Mouse (Mus musculus) E14TG2a.4 (cell line): ENCODE data around the gene Spocd1.

ENCODE experiments used
- H3K27me3 ChIP-seq: 2 replicates; pipeline ENCODE4 v1.6.1; 2014; ENCODE audit warnings: low read length, control low read depth; ENCODE audit not compliant: insufficient read depth
- H3K36me3 ChIP-seq: 2 replicates; pipeline ENCODE4 v1.6.1; 2014; ENCODE audit warnings: low read length, control low read depth; ENCODE audit not compliant: insufficient read depth
- H3K4me1 ChIP-seq: replicated peaks from 2 replicates; pipeline ENCODE4 v1.6.1; 2014; ENCODE audit warnings: low read depth, low read length, control low read depth
- H3K4me3 ChIP-seq: replicated peaks from 2 replicates; pipeline ENCODE4 v1.5.1; 2014; ENCODE audit warnings: mild to moderate bottlenecking, low read length
- H3K9me3 ChIP-seq: 2 replicates; pipeline ENCODE4 v1.6.1; 2014; ENCODE audit warnings: low read length, control low read depth
- CTCF ChIP-seq: conservative IDR thresholded peaks from 2 replicates; pipeline ENCODE4 v1.5.1; 2014; ENCODE audit warnings: low read length
- NANOG ChIP-seq: IDR thresholded peaks from 2 replicates; pipeline ENCODE4 v1.6.1; 2014; ENCODE audit warnings: borderline replicate concordance, low read length, mixed read lengths
- POU5F1 ChIP-seq: IDR thresholded peaks from 2 replicates; pipeline ENCODE4 v1.6.1; 2014; ENCODE audit warnings: low read length, borderline replicate concordance

Spocd1 gene

GRCm38 (mm10) chr4:129915349-129915988 is 13.6 kb upstream of the Spocd1 start:
- no peak for TF ChIP-seq CTCF
- TF ChIP-seq POU5F1, result no peak
- no peaks in the 10 kb centered on the region for H3K9me3 ChIP-seq
- peaks cover 26% of the 10 kb centered on the region for H3K4me1 ChIP-seq
- H3K27me3 ChIP-seq, result peaks cover 7% of the 10 kb centered on the region; the same call in 1 of the 2 replicates
- no peak overlapping the region for H3K4me3 ChIP-seq
- no peaks in the 10 kb centered on the region for H3K36me3 ChIP-seq

GRCm38 (mm10) chr4:129916159-129916558 is 12.9 kb upstream of the Spocd1 start:
- no peaks in the 10 kb centered on the region for H3K9me3 ChIP-seq
- H3K36me3 ChIP-seq, result no peaks in the 10 kb centered on the region
- peaks cover 8% of the 10 kb centered on the region for H3K27me3 ChIP-seq
- no peak overlapping the region for H3K4me3 ChIP-seq
- peaks cover 26% of the 10 kb centered on the region for H3K4me1 ChIP-seq
- TF ChIP-seq NANOG, result no peak
- no peak for TF ChIP-seq POU5F1
- no peak for TF ChIP-seq CTCF

GRCm38 (mm10) chr4:129917016-129917603 is 11.9 kb upstream of the Spocd1 start:
- H3K4me3 ChIP-seq, result no peak overlapping the region
- peaks cover 12% of the 10 kb centered on the region for H3K27me3 ChIP-seq
- TF ChIP-seq NANOG (no peak), CTCF (no peak), POU5F1 (no peak)

DNA sequence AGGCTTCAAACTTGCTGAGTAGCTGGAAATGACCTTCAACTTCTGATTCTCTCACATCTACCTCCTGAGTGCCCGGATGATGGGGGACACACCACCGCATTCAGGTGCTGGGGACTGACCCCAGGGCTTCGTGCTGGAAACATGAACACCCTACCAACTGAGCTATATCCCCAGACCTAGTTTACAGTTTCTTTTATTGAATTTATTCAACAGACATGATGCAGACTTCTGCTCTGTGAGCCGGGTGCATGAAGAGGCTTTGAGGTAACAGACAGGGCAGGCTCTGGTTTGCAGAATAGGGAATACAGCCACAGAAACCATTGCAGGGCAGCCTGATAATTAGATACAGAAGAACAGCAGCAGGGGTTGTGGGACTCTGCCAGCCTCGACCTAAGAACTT is 10.6 kb upstream of the Spocd1 start:
- Histone ChIP-seq H3K4me3 (no peak overlapping the region), H3K27me3 (peaks cover 20% of the 10 kb centered on the region), H3K36me3 (no peaks in the 10 kb centered on the region), H3K9me3 (no peaks in the 10 kb centered on the region), H3K4me1 (peaks cover 25% of the 10 kb centered on the region)
- no peak for TF ChIP-seq NANOG
- TF ChIP-seq CTCF, result no peak
- no peak for TF ChIP-seq POU5F1

More at GRCm38 (mm10) chr4:129917016-129917603, 11.9 kb upstream of the Spocd1 start:
- Histone ChIP-seq H3K9me3 (no peaks in the 10 kb centered on the region), H3K36me3 (no peaks in the 10 kb centered on the region), H3K4me1 (peaks cover 26% of the 10 kb centered on the region)

DNA sequence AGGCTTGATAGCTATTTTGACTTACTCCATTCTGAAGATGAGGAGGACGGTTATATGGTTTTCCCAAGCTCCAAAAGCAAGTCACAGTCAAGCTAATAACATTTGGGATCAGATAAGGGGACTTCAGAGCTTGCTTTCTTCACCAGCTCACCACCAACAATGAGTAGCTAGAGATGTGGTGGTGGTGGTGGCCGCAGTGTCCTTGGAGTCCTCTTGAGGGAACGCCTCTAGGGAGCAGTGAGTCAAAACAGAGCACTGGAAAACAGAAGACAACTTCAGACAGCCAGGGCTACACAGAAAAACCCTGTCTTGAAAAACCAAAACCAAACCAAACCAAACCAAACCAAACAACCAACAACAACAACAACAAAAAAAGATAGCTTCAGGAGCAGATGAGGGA is 10.1 kb upstream of the Spocd1 start:
- TF ChIP-seq POU5F1, result no peak
- no peak for TF ChIP-seq NANOG
- TF ChIP-seq CTCF, result no peak
- H3K4me1 ChIP-seq, result peaks cover 22% of the 10 kb centered on the region
- H3K36me3 ChIP-seq, result no peaks in the 10 kb centered on the region
- no peaks in the 10 kb centered on the region for H3K9me3 ChIP-seq
- peaks cover 20% of the 10 kb centered on the region for H3K27me3 ChIP-seq
- H3K4me3 ChIP-seq, result no peak overlapping the region

DNA sequence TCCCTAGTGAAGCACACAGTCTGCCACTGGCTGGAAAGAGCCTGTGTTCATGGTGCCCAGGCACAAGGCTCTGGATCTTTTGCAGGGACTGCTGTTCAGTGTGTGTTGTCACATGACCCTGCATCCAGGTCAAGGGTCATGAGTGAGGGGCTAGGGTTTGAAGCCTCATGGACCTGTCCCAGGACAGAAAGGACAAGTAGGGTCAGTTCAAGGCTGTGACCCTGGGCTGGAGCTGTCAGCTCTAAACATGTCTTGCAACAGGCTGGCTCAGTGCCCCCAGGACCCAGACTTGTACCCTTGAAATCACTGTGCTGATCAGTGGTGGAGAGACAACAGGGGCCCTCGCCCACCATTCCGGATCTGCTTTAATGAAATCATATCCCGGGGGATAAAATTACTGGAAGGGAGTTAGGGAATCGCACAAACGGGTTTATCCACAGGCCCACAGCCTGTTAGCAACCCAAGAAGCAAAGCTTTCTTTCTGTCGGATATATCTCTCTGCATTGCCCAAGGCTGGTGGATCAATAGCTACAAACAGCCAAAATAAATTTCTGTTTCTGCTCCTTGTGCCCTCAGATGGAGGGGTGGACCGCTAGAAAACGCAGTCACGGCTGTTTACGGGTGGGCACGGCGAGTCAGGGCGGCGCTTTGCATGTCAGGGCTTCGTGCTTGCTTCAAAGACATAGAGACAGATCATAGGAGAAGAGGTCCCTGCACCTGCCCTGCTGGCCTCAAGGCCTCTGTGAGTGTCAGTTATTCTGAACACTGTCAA is 8.3 kb upstream of the Spocd1 start:
- H3K4me1 ChIP-seq, result peaks cover 6% of the 10 kb centered on the region
- H3K4me3 ChIP-seq, result no peak overlapping the region
- H3K36me3 ChIP-seq, result no peaks in the 10 kb centered on the region
- no peaks in the 10 kb centered on the region for H3K9me3 ChIP-seq
- TF ChIP-seq NANOG (no peak), CTCF (no peak), POU5F1 (no peak)
- H3K27me3 ChIP-seq, result peaks cover 32% of the 10 kb centered on the region

DNA sequence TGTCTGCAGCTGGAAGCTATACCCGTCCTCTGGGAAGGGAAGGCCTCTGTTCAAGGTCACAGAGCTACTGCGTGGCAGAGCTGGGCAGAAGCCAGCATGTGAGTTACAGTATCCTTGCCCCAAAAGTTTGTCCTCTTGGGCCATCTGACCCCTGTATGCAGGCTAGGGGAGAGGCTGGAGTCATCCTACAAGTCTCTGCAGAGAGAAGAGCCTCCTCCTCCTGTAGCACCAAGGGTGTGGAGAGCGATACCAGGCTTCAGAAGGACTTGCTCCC is 7.8 kb upstream of the Spocd1 start:
- Histone ChIP-seq H3K9me3 (no peaks in the 10 kb centered on the region), H3K36me3 (no peaks in the 10 kb centered on the region), H3K27me3 (peaks cover 32% of the 10 kb centered on the region), H3K4me1 (peaks cover 1% of the 10 kb centered on the region), H3K4me3 (no peak overlapping the region)
- TF ChIP-seq POU5F1, result no peak
- TF ChIP-seq NANOG, result no peak
- TF ChIP-seq CTCF, result no peak

DNA sequence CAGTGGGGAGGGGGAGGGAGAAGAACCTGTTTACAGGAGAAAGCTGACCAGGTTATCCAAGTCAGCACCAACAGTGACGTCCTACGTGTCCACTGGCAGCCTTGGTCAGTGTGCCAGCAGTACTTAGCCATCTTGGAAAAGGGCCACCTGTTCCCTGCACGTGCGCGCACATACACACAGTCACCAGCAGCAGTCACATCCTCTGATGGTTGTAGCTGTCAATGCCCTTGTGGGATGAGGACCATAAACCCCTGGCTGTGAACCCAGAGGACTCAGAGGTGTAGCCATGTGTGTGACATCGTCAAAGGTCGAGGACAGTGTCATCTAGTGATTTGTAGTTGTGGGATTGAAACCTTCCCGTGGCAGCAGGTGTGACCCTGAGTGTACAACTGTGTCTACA is 4.9 kb upstream of the Spocd1 start:
- H3K4me3 ChIP-seq, result no peak overlapping the region
- no peak for TF ChIP-seq NANOG
- peaks cover 42% of the 10 kb centered on the region for H3K27me3 ChIP-seq
- H3K9me3 ChIP-seq, result no peaks in the 10 kb centered on the region
- H3K4me1 ChIP-seq, result 0 out of 2 replicates have a peak, but pooled peaks cover 3% of the 10 kb centered on the region
- no peaks in the 10 kb centered on the region for H3K36me3 ChIP-seq

- no peaks in the 10 kb centered on the region for H3K9me3 ChIP-seq
- peaks cover 3% of the 10 kb centered on the region; the same call in 1 of the 2 replicates for H3K4me1 ChIP-seq
- TF ChIP-seq POU5F1 (no peak), CTCF (no peak), NANOG (no peak)
- H3K36me3 ChIP-seq, result no peaks in the 10 kb centered on the region
- H3K27me3 ChIP-seq, result peaks cover 48% of the 10 kb centered on the region
- no peak overlapping the region for H3K4me3 ChIP-seq
Observed at GRCm38 (mm10) chr4:129924694-129925093, 4.4 kb upstream of the Spocd1 start.
